Mouse (Mus musculus): ENCODE measurements at regions not wholly inside any gene's neighbourhood (a gene's known extent, or its start where the extent isn't known, plus 50 kb on each side); places are given as distances from the start of the nearest gene placed in this dataset.

DNA sequence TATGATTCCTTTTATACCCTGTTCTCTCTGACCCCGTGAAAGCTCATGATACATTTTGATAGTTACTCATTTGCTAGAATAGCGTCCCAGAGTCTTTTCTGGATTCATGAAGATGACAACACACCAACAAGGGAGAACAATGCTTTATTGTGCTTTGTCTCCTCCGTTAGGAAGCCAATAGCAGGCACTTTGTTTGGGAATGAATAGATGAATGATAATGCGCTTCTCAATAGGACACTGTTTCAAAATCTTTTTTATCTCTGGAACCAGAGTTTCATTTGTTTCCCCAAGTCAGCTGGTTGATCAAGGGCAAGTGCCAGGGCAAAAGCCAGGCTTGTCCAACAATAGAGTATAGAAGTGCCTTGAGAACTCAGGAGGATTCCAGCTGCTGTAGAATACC is 446.5 kb downstream of the Kcnj2 start:
- Histone ChIP-seq H3K4me1 (ENCODE audit: control insufficient read depth in 1 of 2, insufficient read depth in 2 of 2, low read length in 2 of 2) (no peaks in the 10 kb centered on the region), H3K4me3 (ENCODE audit: control insufficient read depth in 1 of 2, insufficient read depth in 1 of 2, low read depth in 2 of 2, low read length in 2 of 2) (no peak overlapping the region)
- no peak for DNase-seq (ENCODE audit: low read depth, low spot score)

GRCm38 (mm10) chr11:111522716-111523115 is 456.8 kb downstream of the Kcnj2 start:
- Histone ChIP-seq H3K9ac (ENCODE audit: control insufficient read depth, low read depth, low read length, poor library complexity, severe bottlenecking) (no peak overlapping the region), H3K4me1 (ENCODE audit: control insufficient read depth in 1 of 2, insufficient read depth in 2 of 2, low read length in 2 of 2) (no peaks in the 10 kb centered on the region), H3K27me3 (ENCODE audit: control insufficient read depth in 1 of 2, insufficient read depth in 2 of 2, low read length in 2 of 2) (no peaks in the 10 kb centered on the region; a peak in 1 of 4 replicates), H3K9me3 (replicated peaks; ENCODE audit: insufficient read depth, low read length) (no peaks in the 10 kb centered on the region), H3K4me3 (ENCODE audit: control insufficient read depth in 1 of 2, insufficient read depth in 1 of 2, low read depth in 2 of 2, low read length in 2 of 2) (no peak overlapping the region), H3K36me3 (ENCODE audit: control insufficient read depth in 1 of 2, insufficient read depth in 2 of 2, low read length in 2 of 2) (no peaks in the 10 kb centered on the region), H3K27ac (ENCODE audit: control insufficient read depth, low read depth, low read length) (no peak overlapping the region), H3K79me2 (ENCODE audit: control insufficient read depth, insufficient read depth, low read length, poor library complexity) (no peaks in the 10 kb centered on the region)
- no peak for TF ChIP-seq HCFC1 (IDR thresholded peaks at IDR 0.05; ENCODE audit: low read depth, low read length)
- TF ChIP-seq ELF1 (IDR thresholded peaks at IDR 0.05; ENCODE audit: low read depth, low read length): no peak
- DNase-seq (ENCODE audit: low read depth, low spot score): no peak

More for the DNA sequence above, 446.5 kb downstream of the Kcnj2 start:
- H3K9ac ChIP-seq (ENCODE audit: control insufficient read depth, low read depth, low read length, poor library complexity, severe bottlenecking): no peak overlapping the region
- TF ChIP-seq MEF2A (IDR thresholded peaks at IDR 0.05; ENCODE audit: extremely low read depth, insufficient replicate concordance, low read depth, low read length, poor library complexity, severe bottlenecking) (no peak), TBP (IDR thresholded peaks at IDR 0.05; ENCODE audit: low read depth, low read length) (no peak)
- H3K27me3 ChIP-seq (ENCODE audit: control insufficient read depth in 1 of 2, insufficient read depth in 2 of 2, low read length in 2 of 2): no peaks in the 10 kb centered on the region
- H3K9me3 ChIP-seq (replicated peaks; ENCODE audit: insufficient read depth, low read length): no peaks in the 10 kb centered on the region
- no peak overlapping the region for H3K27ac ChIP-seq (ENCODE audit: control insufficient read depth, low read depth, low read length)
- no peaks in the 10 kb centered on the region for H3K79me2 ChIP-seq (ENCODE audit: control insufficient read depth, insufficient read depth, low read length, poor library complexity)
- no peaks in the 10 kb centered on the region for H3K36me3 ChIP-seq (ENCODE audit: control insufficient read depth in 1 of 2, insufficient read depth in 2 of 2, low read length in 2 of 2)

DNA sequence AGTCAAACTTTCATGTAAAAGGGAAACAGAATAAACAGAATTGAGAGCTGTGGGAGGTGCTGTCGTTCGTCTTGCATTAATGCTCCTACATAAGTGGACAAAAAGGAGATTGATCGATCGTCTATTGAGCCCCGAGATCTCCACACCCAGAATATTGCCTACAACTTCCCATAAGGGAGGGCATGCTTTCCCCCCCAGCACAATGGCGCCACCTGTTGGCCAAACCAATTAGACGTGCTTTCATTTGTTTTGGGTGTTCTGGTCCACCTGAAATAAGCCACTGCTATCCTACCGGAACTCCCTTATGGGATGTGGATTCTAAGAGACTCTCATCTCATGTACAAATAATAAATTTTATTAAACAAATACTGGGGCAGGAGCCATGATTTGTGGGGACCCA is 457.5 kb downstream of the Kcnj2 start:
- Histone ChIP-seq H3K9me3 (replicated peaks; ENCODE audit: insufficient read depth, low read length) (no peaks in the 10 kb centered on the region), H3K36me3 (ENCODE audit: control insufficient read depth in 1 of 2, insufficient read depth in 2 of 2, low read length in 2 of 2) (no peaks in the 10 kb centered on the region)
- DNase-seq (ENCODE audit: low read depth, low spot score): peak; percentile 70
- TF ChIP-seq MYC (IDR thresholded peaks at IDR 0.05; ENCODE audit: low read depth, low read length) (no peak), MAX (IDR thresholded peaks at IDR 0.05; ENCODE audit: low read length) (0 out of 2 replicates have a peak, but pooled peaks have one; percentile 20), POLR2AphosphoS2 (IDR thresholded peaks at IDR 0.05; ENCODE audit: low read length) (no peak), GATA1 (IDR thresholded peaks at IDR 0.05; ENCODE audit: low read depth, low read length) (no peak), SMC3 (IDR thresholded peaks at IDR 0.05; ENCODE audit: low read depth, low read length) (peak; percentile 90), RAD21 (IDR thresholded peaks at IDR 0.05; ENCODE audit: low read depth, low read length) (peak; percentile 81), MXI1 (IDR thresholded peaks at IDR 0.05; ENCODE audit: low read depth, low read length) (no peak), JUND (IDR thresholded peaks at IDR 0.05; ENCODE audit: low read depth, low read length) (no peak), UBTF (IDR thresholded peaks at IDR 0.05; ENCODE audit: borderline replicate concordance, insufficient read depth, low read depth, low read length) (no peak), CHD2 (IDR thresholded peaks at IDR 0.05; ENCODE audit: low read length) (no peak), TAL1 (IDR thresholded peaks at IDR 0.05; ENCODE audit: low read length) (no peak), SIN3A (IDR thresholded peaks at IDR 0.05; ENCODE audit: low read length) (no peak), ZNF384 (IDR thresholded peaks at IDR 0.05; ENCODE audit: low read depth, low read length) (no peak), BHLHE40 (IDR thresholded peaks at IDR 0.05; ENCODE audit: borderline replicate concordance, low read depth, low read length) (no peak), ELF1 (IDR thresholded peaks at IDR 0.05; ENCODE audit: low read depth, low read length) (no peak), HCFC1 (IDR thresholded peaks at IDR 0.05; ENCODE audit: low read depth, low read length) (no peak), CHD1 (IDR thresholded peaks at IDR 0.05; ENCODE audit: low read depth, low read length) (no peak), ZKSCAN1 (IDR thresholded peaks at IDR 0.05; ENCODE audit: low read depth, low read length) (no peak), MEF2A (IDR thresholded peaks at IDR 0.05; ENCODE audit: extremely low read depth, insufficient replicate concordance, low read depth, low read length, poor library complexity, severe bottlenecking) (no peak), POLR2AphosphoS5 (IDR thresholded peaks at IDR 0.05; ENCODE audit: borderline replicate concordance, low read depth, low read length) (no peak), E2F4 (IDR thresholded peaks at IDR 0.05; ENCODE audit: borderline replicate concordance, low read depth, low read length) (no peak), NELFE (IDR thresholded peaks at IDR 0.05; ENCODE audit: low read depth, low read length) (no peak), ETS1 (IDR thresholded peaks at IDR 0.05; ENCODE audit: low read depth, low read length) (no peak), EP300 (IDR thresholded peaks at IDR 0.05; ENCODE audit: low read depth in 1 of 2, low read length in 2 of 2) (no peak), MAZ (IDR thresholded peaks at IDR 0.05; ENCODE audit: low read depth, low read length) (no peak)

More for the DNA sequence above, 457.5 kb downstream of the Kcnj2 start:
- Histone ChIP-seq H3K27me3 (ENCODE audit: control insufficient read depth in 1 of 2, insufficient read depth in 2 of 2, low read length in 2 of 2) (peaks cover 0 to 1% of the 10 kb centered on the region in 2 experiments; a peak in 2 of 4 replicates), H3K27ac (ENCODE audit: control insufficient read depth, low read depth, low read length) (no peak overlapping the region), H3K9ac (ENCODE audit: control insufficient read depth, low read depth, low read length, poor library complexity, severe bottlenecking) (no peak overlapping the region), H3K4me3 (ENCODE audit: control insufficient read depth in 1 of 2, insufficient read depth in 1 of 2, low read depth in 2 of 2, low read length in 2 of 2) (no peak overlapping the region), H3K4me1 (ENCODE audit: control insufficient read depth in 1 of 2, insufficient read depth in 2 of 2, low read length in 2 of 2) (no peaks in the 10 kb centered on the region), H3K79me2 (ENCODE audit: control insufficient read depth, insufficient read depth, low read length, poor library complexity) (no peaks in the 10 kb centered on the region)
